22 mouse cellular contexts compared by ENCODE assay signal in the genomic region with DNA sequence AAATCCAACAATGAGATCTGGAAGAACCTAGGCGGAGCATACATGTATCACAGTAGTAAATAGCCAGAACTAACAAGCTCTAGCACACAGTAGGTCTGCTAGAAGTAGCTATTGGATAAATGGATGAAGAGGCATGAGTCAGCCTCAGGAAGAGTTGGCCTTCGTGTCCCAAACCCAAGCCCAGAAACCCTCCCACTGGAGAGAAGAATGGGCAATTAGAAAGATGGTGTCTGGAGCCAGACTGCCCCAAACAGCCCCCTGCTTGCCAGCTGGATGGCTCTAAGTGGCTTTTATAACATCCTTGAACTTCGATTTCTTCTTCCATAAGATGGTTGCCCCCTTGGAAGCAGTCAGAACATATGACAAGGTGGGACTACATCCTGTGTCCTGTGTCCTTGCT. TPM values are rescaled to one million over a fixed set of nuclear protein-coding genes. Genes with fewer than 3 reads are reported as not detected.
A peak's percentile ranks its signal among the peaks of the same experiment; 100 is the strongest.
DNase-seq lines count a peak whose midpoint lies in the region; ATAC-seq and TF ChIP-seq lines count a peak whose summit lies in the region.
"Had no signal": no experiment of that assay in that cellular context is flagged by ENCODE, and none has a peak within 500 bp of the region (broad histone marks: within the 10 kb centered on the region; RNA-seq: fewer than 3 reads in every experiment).

No protein-coding gene starts in this region.

- no peak for ATAC-seq in embryonic facial prominence, embryonic 15.5 days (ENCODE audit: insufficient number of reproducible peaks, low FRiP score, low TSS enrichment, low read depth)
- ATAC-seq: forebrain, embryonic 15.5 days; intestine, embryonic 15.5 days; Patski had no signal

- H3K27me3 ChIP-seq in embryonic facial prominence, embryonic 15.5 days: no peaks in the 10 kb centered on the region
- H3K27me3 ChIP-seq in embryonic facial prominence, embryonic 10.5 days (replicated peaks; ENCODE audit: low read depth, poor library complexity, severe bottlenecking): no peaks in the 10 kb centered on the region
- H3K27me3 ChIP-seq in heart, adult 2 months (ENCODE audit: control insufficient read depth, insufficient read depth, low read length): no peaks in the 10 kb centered on the region
- H3K27me3 ChIP-seq: embryonic facial prominence, embryonic 13.5 days; forebrain, embryonic 15.5 days; hindbrain, embryonic 15.5 days; intestine, embryonic 15.5 days; Patski had no signal

- no peak overlapping the region for H3K4me3 ChIP-seq in embryonic facial prominence, embryonic 15.5 days (replicated peaks)
- H3K4me3 ChIP-seq in embryonic facial prominence, embryonic 10.5 days: no peak overlapping the region
- H3K4me3 ChIP-seq in heart, adult 2 months: no peak overlapping the region
- no peak overlapping the region for H3K4me3 ChIP-seq in lung, adult 2 months (replicated peaks; ENCODE audit: extremely low read depth, low read depth, low read length)
- H3K4me3 ChIP-seq: embryonic facial prominence, embryonic 13.5 days; forebrain, embryonic 15.5 days; heart, embryonic 10.5 days; hindbrain, embryonic 10.5 days; hindbrain, embryonic 15.5 days; intestine, embryonic 15.5 days had no signal

- no peak overlapping the region for H3K9ac ChIP-seq in embryonic facial prominence, embryonic 15.5 days
- H3K9ac ChIP-seq in heart, adult 2 months (ENCODE audit: low read depth, low read length): no peak overlapping the region
- H3K9ac ChIP-seq: embryonic facial prominence, embryonic 13.5 days; forebrain, embryonic 15.5 days; hindbrain, embryonic 15.5 days; intestine, embryonic 15.5 days had no signal

- no peaks in the 10 kb centered on the region for H3K9me3 ChIP-seq in embryonic facial prominence, embryonic 15.5 days (replicated peaks)
- H3K9me3 ChIP-seq in embryonic facial prominence, embryonic 10.5 days: no peaks in the 10 kb centered on the region
- H3K9me3 ChIP-seq: embryonic facial prominence, embryonic 13.5 days; forebrain, embryonic 15.5 days; G1E; heart, embryonic 10.5 days; hindbrain, embryonic 15.5 days; intestine, embryonic 15.5 days had no signal

- no peaks in the 10 kb centered on the region for H3K79me2 ChIP-seq in heart, adult 2 months (replicated peaks; ENCODE audit: control insufficient read depth, insufficient read depth, low read length)

- no peak for TF ChIP-seq POLR2A in heart, adult 2 months (IDR thresholded peaks at IDR 0.05; ENCODE audit: insufficient read depth, low read depth, low read length)
- TF ChIP-seq POLR2A in lung, adult 2 months (IDR thresholded peaks at IDR 0.05; ENCODE audit: borderline replicate concordance, extremely low read depth, low read depth, low read length): no peak

- no peak overlapping the region for H3K4me2 ChIP-seq in embryonic facial prominence, embryonic 15.5 days (replicated peaks)
- H3K4me2 ChIP-seq: embryonic facial prominence, embryonic 13.5 days; forebrain, embryonic 15.5 days; hindbrain, embryonic 15.5 days; intestine, embryonic 15.5 days had no signal

- no peak for TF ChIP-seq EP300 in heart, adult 2 months (IDR thresholded peaks at IDR 0.05; ENCODE audit: insufficient read depth, low read depth, low read length)

- peak overlapping the region; percentile 17; the same call in 1 of the 2 replicates for H3K27ac ChIP-seq in embryonic facial prominence, embryonic 15.5 days (replicated peaks)
- H3K27ac ChIP-seq in embryonic facial prominence, embryonic 10.5 days (replicated peaks): no peak overlapping the region
- peak overlapping the region; percentile 68 for H3K27ac ChIP-seq in heart, adult 2 months
- H3K27ac ChIP-seq: embryonic facial prominence, embryonic 13.5 days; forebrain, embryonic 15.5 days; heart, embryonic 10.5 days; hindbrain, embryonic 15.5 days; intestine, embryonic 15.5 days had no signal

- DNase-seq in embryonic facial prominence, embryonic 10.5 days (ENCODE audit: low spot score): no peak
- no peak for DNase-seq in heart, adult 2 months
- DNase-seq in heart, postnatal 14 days: no peak
- DNase-seq in lung, postnatal 10 days: peak; percentile 20
- no peak for DNase-seq in lung, adult 2 months
- DNase-seq in adrenal gland, adult 8-10 months: no peak
- DNase-seq in ovary, postnatal 10 days (ENCODE audit: low spot score): no peak
- DNase-seq: cerebellum, adult 11 months; cerebellum, adult 2 months; cerebellum, adult 9-11 months; cerebellum, postnatal 25 days; kidney, adult 18-20 months had no signal

- WGBS in embryonic facial prominence, embryonic 15.5 days: 83% methylated on average over 3 of the region's 3 CpGs
- WGBS in embryonic facial prominence, embryonic 10.5 days: 86% methylated on average over 3 of the region's 3 CpGs
- WGBS in heart, adult 2 months: 70% methylated on average over 3 of the region's 3 CpGs
- WGBS in lung, adult 2 months: 59% methylated on average over 3 of the region's 3 CpGs

- peaks cover 26% of the 10 kb centered on the region for H3K4me1 ChIP-seq in embryonic facial prominence, embryonic 15.5 days
- H3K4me1 ChIP-seq in embryonic facial prominence, embryonic 10.5 days: peaks cover 20% of the 10 kb centered on the region
- H3K4me1 ChIP-seq in heart, adult 2 months (ENCODE audit: control insufficient read depth, insufficient read depth, low read length): peaks cover 5% of the 10 kb centered on the region; the same call in 1 of the 2 replicates
- no peaks in the 10 kb centered on the region; the same call in 1 of the 2 replicates for H3K4me1 ChIP-seq in lung, adult 2 months (ENCODE audit: control insufficient read depth, insufficient read depth, low read length)
- H3K4me1 ChIP-seq: forebrain, embryonic 15.5 days; heart, embryonic 10.5 days had no signal

- H3K36me3 ChIP-seq in embryonic facial prominence, embryonic 15.5 days: no peaks in the 10 kb centered on the region
- peaks cover 11% of the 10 kb centered on the region; the same call in 1 of the 2 replicates for H3K36me3 ChIP-seq in embryonic facial prominence, embryonic 10.5 days (replicated peaks)
- H3K36me3 ChIP-seq in heart, adult 2 months (ENCODE audit: control insufficient read depth, insufficient read depth, low read length): no peaks in the 10 kb centered on the region
- H3K36me3 ChIP-seq: forebrain, embryonic 15.5 days; G1E; hindbrain, embryonic 10.5 days; hindbrain, embryonic 15.5 days; intestine, embryonic 15.5 days had no signal

- TF ChIP-seq CTCF in heart, adult 2 months (IDR thresholded peaks at IDR 0.05): no peak
- no peak for TF ChIP-seq CTCF in lung, adult 2 months (IDR thresholded peaks at IDR 0.05; ENCODE audit: insufficient read depth, low read length)

- intact Hi-C loops in heart, adult 2 months (cut with DNase I): loop anchor here (5.0 kb wide), 1 partner anchor 45 kb away; no protein-coding TSS in a partner anchor
- intact Hi-C loops in heart, postnatal 14 days (cut with DNase I): no loop called here

RNA-seq across cellular contexts. Expression of a gene that starts 53.6 kb away (rescaled TPM):
- polyA plus RNA-seq in embryonic facial prominence, embryonic 15.5 days (2015; fragmentation: Nextera tagmentation; extraction: Ambion mirVana): 89.0 and 90.2 TPM in 2 replicates
- 62.9 and 69.6 TPM in 2 replicates for polyA plus RNA-seq in embryonic facial prominence, embryonic 10.5 days (2016; fragmentation: Nextera tagmentation; extraction: Ambion mirVana)
- total RNA-seq in heart, adult 2 months (2021): 10 to 100 TPM; 21.9 to 22.5 TPM
- polyA plus RNA-seq in heart, adult 2 months (2012; rRNA removed): 10.3 and 22.8 TPM in 2 replicates
- 10 to 100 TPM; 25.3 to 26.8 TPM for total RNA-seq in heart, postnatal 14 days (2021)
- polyA plus RNA-seq in lung, adult 2 months (2012; rRNA removed): 31.3 and 42.6 TPM in 2 replicates
- 10 to 100 TPM; 13.9 to 30.8 (median 20.4) TPM for total RNA-seq in adrenal gland, adult 8-10 months (2022)
- total RNA-seq: common myeloid progenitor, adult 5-6 weeks had no signal
- polyA plus RNA-seq: G1E had no signal
